Mouse (Mus musculus) v-Abl transformed pro-B cells (cell line): ENCODE measurements around the gene Sp1.

Experiments used
- in situ Hi-C, 2 experiments: fragments of 400-800 bp; cut with MboI; formaldehyde crosslinking; loops; one replicate each; pipeline ENCODE4 v1.15.1; 2025; ENCODE audit not compliant: unreplicated experiment in 2 of 2

Gene Sp1

DNA sequence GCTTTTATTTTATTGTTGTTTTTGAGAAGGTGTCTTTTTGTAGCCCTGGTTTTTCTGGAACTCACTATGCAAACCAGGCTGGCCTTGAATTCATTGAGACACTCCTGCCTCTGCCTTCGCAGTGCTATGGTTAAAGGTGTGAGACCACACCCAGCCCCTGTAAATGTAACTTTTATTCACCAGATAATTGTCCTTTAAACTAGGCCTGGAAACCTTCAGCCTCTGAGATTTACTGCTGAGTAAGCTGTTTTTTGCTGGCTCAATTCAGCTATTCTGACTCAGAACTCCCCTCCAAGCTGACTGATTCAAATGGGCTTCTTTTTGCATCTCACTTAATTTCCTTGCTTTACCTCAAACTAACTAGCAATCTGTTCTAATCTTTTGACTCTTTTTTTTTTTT, 21.0 kb downstream of the Sp1 start:
- in situ Hi-C loops: loop anchor here in 1 of 2 experiments (5.0 kb wide), 1 partner anchor 140 kb away; no protein-coding TSS in a partner anchor

DNA sequence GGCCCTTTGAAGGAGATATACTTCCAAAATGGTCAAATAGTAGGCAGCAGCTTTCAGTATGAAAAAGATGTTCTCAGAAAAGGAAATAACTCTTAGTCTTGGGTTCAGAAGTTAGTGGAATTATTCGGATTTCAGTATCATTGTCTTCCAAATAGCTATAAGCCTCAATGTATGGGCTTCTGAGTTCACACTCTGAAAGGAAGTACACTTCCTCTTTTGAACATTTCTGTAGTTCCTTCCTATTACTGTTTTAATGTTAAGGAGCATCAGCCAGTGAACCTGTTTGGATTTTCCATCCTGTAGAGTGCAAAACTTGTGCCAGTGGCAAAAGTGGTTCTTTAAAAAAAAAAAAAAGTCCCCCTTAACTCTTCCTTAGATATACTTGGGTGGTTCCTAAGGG, 26.1 kb downstream of the Sp1 start:
- in situ Hi-C loops: loop anchor here in 1 of 2 experiments (5.0 kb wide), 1 partner anchor 45 kb away; no protein-coding TSS in a partner anchor

DNA sequence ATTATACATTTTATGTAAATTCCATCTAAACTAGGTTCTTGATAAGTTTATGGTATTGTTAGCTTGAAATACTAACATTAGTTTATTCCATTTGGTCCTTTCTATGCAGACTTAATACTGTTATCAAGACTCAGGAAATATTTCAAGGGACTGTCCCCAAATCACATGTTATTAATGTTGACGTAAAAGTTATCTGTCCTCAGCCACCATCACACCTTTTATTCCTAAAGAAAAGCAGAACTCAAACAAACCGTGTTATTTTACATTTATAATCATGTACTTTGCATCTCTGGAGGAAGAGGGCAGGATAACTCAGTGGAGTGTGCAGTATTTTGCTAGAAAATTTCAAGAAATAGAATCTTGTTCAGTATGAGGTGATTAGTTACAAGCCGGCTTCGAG, 27.2 kb downstream of the Sp1 start:
- in situ Hi-C loops: loop anchor here in 1 of 2 experiments (5.0 kb wide), 1 partner anchor 46 kb away; no protein-coding TSS in a partner anchor

DNA sequence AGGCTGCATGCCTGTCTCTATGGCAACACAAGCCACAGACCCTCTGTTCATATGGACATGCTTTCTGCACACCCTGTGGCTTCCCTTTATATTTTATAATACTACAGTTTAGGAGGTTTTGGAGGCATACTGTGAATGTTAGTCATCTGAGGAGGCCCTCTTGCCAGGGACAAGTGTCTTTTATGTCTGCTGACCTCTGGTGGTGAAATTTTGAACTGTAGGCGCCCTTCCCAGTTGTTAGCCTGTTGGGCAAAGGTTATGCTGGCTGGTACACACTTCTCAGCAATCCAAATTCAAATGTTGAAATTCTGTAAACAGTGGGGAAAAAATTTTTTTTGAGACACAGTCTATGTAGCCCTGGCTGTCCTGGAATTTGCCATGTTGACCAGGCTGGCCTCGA, 36.5 kb downstream of the Sp1 start:
- in situ Hi-C loops: loop anchor here (5.0 to 10.0 kb wide), 3 partner anchors 55 to 208 kb away; partner anchors contain the start of gene Itgb7 (in 1 of the 2)

DNA sequence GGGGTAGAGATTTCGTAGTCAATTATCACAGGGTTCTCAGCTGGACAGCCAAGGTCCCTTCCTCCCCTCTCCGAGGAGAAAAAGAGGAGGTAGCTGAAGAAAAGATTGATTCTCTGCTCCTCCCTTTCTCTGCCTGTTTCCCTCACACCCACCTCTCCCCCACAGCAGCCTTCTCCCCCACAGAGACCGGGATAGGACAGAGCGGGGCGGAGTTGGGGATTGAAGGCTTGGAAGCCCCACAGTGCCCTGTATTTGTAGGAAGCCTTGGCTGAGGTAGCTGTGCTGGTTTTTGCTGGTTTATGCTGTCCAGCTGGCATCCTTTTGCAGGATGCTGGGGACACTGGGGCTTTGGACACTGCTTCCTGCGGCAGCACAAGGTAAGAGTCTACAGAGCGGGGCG, 39.2 kb downstream of the Sp1 start, which contains the start of gene Amhr2:
TSS of gene Amhr2 (plus strand) at position 222 of the 400 bp plus-strand sequence.
- in situ Hi-C loops: loop anchor here (10.0 kb wide), 2 partner anchors 160 to 210 kb away; partner anchors contain the start of gene Itgb7 (in 1 of the 2)

DNA sequence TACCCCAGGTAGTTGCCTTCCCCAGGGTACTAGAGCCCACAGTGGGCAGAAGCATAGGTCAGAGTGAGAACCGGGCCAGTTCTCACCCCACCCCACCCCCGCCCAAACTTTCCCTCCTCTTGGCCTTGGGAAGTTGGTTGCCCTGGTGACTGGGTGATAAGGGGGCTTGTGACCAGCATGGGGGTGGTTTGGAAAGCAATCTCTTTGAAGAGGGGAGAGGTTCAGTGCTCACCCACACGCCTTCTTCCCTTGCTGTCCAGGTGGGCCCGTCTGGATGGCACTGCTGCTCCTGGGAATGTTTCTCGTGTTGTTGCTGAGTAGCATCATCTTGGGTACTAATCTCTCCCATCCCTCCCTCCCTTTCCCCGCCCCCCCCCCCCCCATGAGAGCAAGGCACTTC, 40.5 kb downstream of the Sp1 start:
- in situ Hi-C loops: loop anchor here (10.0 kb wide), 2 partner anchors 162 to 212 kb away; partner anchors contain the start of gene Itgb7 (in 1 of the 2)

DNA sequence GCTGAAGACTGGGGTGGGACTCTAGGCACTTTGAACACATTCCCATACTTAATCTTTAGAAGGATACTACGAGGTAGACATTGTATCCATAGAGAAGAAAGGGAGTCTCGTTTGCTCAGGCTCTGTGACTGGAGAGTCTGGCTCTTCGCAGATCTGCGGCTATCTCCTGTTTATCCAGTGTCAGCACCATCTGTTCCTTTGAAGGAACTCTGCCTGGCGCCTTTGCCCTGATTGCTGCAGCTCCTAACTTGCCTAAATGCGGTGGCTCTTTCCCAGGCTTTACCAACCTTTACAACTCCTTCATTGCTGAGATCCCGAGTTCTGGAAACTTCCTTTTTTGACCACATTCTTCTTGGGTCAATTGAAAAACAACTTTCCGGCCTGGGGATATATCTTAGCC, 43.4 kb downstream of the Sp1 start:
- in situ Hi-C loops: loop anchor here (10.0 kb wide), 2 partner anchors 165 to 215 kb away; partner anchors contain the start of gene Itgb7 (in 1 of the 2)

DNA sequence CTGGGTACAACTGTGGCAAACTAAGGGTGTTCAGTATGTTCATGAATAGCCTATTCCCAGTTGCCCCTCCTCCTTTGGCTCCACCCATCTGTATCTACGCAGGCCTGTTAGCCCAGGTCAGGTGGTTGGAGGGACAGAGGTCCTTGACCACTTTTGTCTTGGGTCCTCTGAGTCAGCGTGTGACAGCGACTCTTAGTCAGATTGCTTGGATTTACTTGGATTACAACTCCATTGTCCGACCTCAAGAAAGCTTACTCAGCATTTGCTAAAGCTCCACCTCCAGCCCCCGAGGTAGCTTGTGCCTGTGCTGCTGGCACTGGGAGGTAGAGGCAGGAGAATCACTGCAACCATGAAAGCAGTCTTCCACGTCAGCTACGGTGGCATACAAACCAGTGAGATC, 45.0 kb downstream of the Sp1 start:
- in situ Hi-C loops: no loop called here

DNA sequence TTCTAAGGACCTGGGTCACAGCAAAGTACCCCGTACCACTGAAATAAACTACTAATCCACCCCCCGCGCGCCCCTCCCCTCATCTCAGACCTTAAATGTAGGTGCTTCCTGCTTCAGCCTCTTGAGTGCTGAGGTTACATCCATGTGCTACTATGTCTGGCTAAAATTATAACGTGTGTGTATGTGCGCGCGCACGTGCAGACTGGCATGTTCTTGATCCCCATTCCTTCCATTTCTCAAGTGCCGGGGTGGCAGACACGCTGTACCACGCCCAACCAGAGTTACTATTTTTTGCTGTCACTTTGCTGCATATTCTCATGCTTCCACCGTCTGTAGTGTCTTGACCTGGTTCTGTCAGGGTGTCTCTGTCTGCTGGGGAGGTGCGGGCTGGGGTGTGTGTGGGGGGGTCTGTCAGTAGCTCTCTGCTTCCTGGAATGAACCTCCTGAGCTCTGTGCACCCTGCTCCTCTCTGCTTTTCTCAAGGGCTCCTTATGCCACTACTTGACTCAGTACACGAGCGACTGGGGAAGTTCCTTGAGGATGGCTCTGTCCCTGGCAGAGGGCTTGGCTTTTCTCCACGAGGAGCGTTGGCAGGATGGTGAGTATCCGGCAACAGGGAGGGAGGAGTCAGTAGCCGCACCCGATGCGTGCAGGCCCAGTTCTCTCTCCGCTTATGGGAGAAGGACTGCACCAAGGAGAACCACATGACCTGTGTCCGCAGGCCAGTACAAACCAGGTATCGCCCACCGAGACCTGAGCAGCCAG, 45.9 kb downstream of the Sp1 start:
- in situ Hi-C loops: no loop called here

DNA sequence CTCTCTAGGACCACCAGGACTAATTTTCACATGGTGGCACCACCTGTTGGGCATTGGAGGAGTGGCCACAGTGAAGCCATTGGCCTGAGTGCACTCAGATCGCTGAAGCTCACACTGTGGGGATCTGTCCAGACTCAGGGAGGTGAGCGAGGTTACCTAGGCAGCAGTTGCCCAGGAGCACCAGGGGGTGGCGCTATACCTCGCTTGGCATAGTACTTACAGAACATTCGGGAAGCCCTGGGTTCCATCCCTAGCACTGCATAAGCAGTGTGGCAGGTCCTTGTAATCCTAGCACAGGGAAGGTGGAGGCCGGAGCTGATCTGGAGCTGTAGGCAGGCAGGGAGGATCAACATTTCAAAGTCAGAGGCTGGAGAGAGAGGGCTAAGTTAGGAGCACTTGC, 50.0 kb downstream of the Sp1 start:
- in situ Hi-C loops: no loop called here

DNA sequence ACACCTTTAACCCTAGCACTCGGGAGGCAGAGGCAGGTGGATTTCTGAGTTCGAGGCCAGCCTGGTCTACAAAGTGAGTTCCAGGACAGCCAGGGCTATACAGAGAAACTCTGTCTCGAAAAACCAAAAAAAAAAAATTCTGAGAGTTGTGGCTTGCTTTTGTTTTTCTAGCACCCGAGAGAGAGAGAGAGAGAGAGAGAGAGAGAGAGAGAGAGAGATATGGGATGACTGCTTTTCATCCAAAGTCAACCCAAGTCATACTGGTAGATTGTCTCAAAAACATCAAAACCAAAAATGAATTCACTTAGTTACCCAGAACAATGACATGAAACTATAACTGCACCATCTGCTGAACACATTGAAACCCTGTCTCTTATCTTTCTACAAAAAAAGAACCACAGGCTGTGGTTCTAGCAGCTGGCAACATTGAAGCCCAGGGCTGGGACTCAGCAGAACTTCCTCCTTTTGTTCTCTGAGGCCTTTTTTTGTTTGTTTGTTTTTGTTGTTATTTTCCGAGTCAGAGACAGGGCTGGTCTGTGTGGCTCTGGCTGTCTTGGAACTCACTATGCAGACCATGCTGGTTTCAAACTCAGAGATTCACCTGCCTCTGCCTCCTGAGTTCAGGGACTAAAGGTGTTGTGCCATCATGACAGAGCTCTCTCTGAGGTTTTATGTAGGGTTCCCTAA, 52.2 kb downstream of the Sp1 start:
- in situ Hi-C loops: no loop called here

DNA sequence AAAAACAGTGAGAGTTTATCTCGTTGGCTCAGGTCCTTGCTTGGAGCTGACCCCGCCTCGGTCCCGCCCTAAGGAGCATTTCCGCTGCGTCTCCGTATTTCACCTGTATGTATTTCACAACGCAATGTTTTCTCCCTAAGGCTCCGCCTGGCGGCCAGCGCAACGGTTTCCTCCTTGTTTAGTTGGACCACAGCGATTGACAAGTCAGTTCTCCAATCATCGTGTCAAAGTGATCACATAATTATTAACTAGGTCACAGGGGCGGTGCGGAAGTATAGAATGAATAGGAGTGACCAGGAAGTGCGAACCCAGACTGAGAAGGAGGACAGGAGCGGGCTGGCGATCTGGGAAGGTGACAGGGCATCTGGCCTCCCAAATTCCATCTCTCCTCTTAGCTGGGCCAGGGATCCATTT, 53.0 kb downstream of the Sp1 start, which contains the start of gene Prr13:
TSS of gene Prr13 (plus strand) at position 125 of the 414 bp plus-strand sequence.
- in situ Hi-C loops: no loop called here

DNA sequence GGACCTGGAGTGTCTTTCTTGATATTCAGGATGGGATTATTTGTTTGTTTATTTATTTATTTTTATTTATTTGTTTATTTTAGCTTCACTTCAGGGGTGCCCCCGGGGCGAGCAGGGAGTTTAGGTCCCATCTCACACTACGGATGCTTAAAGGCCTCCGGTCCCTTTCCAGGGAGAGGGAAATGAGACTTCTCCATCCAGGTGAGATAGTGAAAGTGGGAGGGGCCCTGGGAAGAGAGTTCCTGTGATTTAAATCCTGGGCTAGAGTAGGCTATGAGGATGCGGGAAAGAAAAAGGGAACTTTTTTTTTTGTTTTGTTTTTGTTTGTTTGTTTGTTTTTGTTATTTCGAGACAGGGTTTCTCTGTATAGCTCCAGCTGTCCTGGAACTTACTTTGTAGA, 53.4 kb downstream of the Sp1 start:
- in situ Hi-C loops: no loop called here

DNA sequence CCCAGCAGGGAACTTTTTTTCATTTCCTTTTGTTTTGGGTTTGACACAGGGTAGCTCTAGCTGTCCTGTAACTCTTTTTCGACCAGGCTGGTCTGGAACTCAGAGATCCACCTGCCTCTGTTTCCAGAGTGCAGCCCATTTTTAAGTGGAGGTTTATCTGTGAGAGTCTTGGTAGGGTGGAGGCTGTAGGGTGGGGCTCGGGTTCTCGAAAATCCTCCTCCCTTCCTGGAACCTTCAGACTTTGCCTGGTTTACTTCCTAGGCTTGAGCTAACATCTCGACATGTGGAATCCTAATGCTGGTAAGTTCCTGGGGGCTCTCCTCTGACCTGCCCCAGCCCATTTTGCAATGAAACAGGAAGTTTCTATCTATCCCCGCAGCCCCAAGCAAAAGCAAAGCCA, 53.9 kb downstream of the Sp1 start:
- in situ Hi-C loops: loop anchor here (5.0 to 10.0 kb wide), 2 partner anchors 55 to 62 kb away; partner anchors contain the start of genes Map3k12 (in 1 of the 2), Npff (in 1 of the 2) and Tarbp2 (in 1 of the 2)

DNA sequence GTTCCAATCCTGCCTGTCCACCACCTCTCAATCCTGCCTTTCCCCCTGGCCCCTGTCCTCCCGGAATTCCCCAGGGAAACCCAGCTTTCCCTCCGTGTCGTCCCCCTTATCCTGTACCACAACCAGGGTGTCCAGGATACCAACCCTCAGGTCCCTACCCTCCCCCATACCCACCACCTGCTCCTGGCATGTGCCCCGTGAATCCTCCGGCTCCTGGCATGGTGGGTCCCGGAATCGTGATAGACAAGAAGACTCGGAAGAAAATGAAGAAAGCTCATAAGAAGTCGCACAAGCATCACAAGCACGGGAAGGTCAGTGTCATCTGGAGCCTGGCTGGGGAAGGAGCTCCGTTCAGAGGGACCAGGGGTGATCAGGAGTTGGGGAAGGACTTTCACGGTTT, 54.5 kb downstream of the Sp1 start:
- in situ Hi-C loops: loop anchor here (5.0 to 10.0 kb wide), 2 partner anchors 54 to 62 kb away; partner anchors contain the start of genes Map3k12 (in 1 of the 2), Npff (in 1 of the 2) and Tarbp2 (in 1 of the 2)

DNA sequence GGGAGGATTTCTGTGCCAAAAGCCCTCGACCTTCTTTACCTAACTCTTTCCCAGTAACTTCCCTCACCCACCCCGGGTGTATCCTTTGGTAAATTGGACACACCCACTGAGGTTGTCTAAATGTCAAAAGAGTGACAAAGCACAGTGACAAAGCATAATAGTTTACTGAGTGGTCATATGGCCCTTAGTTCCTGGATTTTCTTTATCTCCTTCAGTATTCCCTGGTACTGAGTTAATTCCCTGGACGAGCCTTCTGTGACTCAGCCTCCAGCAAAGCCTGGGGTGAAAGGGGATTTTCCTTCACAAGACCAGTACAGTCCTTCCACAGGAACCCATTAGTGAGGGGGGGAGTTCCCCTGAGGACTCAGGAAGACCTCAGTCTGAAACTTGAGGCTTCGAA, 55.0 kb downstream of the Sp1 start:
- in situ Hi-C loops: loop anchor here (5.0 to 10.0 kb wide), 2 partner anchors 54 to 61 kb away; partner anchors contain the start of genes Map3k12 (in 1 of the 2), Npff (in 1 of the 2) and Tarbp2 (in 1 of the 2)

DNA sequence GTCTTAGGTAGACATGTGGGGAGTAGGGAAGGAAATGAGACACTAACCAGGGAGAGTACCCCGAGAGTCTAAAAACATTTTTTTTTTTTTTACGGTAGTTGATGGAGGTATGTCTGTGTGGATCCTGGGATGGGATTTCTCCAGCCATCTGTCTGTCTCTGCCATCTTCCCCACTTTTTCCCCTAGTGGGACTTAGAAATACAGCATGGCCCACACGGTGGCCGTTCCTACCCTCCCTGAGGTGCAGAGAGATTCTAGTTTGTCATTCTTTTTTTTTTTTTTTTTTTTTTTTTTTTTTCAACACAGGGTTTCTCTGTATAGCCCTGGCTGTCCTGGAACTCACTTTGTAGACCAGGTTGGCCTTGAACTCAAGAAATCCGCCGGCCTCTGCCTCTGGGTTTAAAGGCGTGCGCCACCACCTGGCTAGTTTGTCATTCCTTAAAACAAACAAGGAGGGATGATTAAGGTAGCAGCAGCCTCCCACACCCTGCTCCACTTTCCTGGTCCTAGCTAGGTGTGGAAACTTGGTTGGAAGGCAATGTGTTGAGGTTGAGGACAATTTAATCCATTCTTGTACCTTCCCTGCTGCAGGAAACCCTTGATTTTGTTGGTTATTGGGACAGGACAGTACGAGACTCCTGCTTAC, 55.6 kb downstream of the Sp1 start:
- in situ Hi-C loops: loop anchor here (5.0 to 10.0 kb wide), 2 partner anchors 53 to 61 kb away; partner anchors contain the start of genes Map3k12 (in 1 of the 2), Npff (in 1 of the 2) and Tarbp2 (in 1 of the 2)

DNA sequence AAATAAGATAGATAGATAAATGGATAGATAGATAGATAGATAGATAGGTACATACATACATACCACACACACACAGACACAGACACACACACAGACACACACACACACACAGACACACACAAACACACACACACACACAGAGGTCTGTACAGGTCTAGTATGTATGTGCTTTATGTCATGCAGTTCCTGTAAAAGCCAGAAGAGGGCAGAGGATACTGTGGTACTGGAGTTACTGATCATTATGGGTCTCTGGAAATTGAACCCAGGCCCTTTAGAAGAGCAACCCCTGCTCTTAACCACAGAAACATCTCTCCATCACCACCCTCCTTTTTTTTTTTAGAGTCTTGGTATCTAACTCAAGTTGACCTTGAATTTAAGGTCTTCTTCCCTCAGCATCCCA, 57.7 kb downstream of the Sp1 start:
- in situ Hi-C loops: loop anchor here (5.0 to 10.0 kb wide), 2 partner anchors 51 to 59 kb away; partner anchors contain the start of genes Map3k12 (in 1 of the 2), Npff (in 1 of the 2) and Tarbp2 (in 1 of the 2)

DNA sequence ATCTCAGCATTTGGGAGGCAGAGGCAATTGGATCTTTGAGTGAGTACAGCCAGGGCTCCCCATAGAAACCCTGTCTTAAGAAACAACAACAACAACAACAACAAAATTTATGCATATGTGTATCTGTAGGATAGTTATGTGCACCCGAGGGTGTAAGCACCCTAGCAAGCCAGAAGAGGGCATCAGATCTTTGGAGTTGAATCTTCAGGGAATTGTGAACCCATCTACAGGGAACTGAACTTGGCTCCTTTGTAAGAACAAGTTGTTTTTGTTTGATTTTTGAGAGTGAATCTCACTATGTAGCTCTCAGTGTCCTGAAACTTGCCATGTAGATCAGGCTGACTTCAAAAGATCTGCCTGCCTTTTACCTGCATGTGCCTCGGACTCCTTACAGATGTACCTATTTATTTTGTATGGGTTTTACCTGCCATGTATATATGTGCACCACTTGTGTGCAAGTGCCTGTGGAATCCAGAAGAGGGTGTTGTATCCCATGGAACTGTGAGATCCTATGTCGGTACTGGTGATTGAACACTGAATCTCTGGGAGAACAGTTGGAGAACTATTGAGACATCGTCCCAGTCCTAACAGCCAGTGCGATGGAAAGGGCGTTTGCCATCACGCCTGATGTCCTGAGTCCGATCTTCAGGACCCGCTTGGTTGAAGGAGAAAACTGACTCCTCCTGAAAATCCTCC, 62.9 kb downstream of the Sp1 start:
- in situ Hi-C loops: loop anchor here in 1 of 2 experiments (5.0 to 10.0 kb wide), 3 partner anchors 46 to 203 kb away; partner anchors contain the start of genes Atp5g2, Map3k12 and Tarbp2
